Mouse (Mus musculus) megakaryocyte, embryonic 14.5 days (primary cell): ENCODE measurements around the gene Iqub.

ENCODE experiments used
- FLI1 ChIP-seq: IDR thresholded peaks from 2 replicates; pipeline ENCODE4 v1.6.1; 2012; ENCODE audit warnings: low read length, inconsistent platforms, mixed read lengths
- GATA1 ChIP-seq: IDR thresholded peaks from 3 replicates; pipeline ENCODE4 v1.6.1; 2012; ENCODE audit warnings: mixed read lengths, low read length, inconsistent platforms, borderline replicate concordance

GRCm38 (mm10) chr6:24542393-24542792 lies 27.5 kb upstream of the Iqub start:
- no peak for TF ChIP-seq GATA1
- TF ChIP-seq FLI1, result no peak
